Mouse (Mus musculus) stomach, postnatal 0 days (tissue): ENCODE measurements around the gene Mex3d. TPM values are rescaled to one million over a fixed set of nuclear protein-coding genes. Genes with fewer than 3 reads are reported as not detected.
A peak's percentile ranks its signal among the peaks of the same experiment; 100 is the strongest.

Experiments used
- ATAC-seq: fragments of 200-750 bp; cut with Nextera tagmentation; 2 replicates; pipeline ENCODE4 v1.8.0; 2017; ENCODE audit not compliant: low FRiP score, low TSS enrichment
- DNase-seq: peaks from one replicate; pipeline ENCODE4 v3.0.0-alpha.2; 2016; ENCODE audit warnings: low spot score
- H3K27ac ChIP-seq: fragments of 300-500 bp; sonication (generic); replicated peaks from 2 replicates; pipeline ENCODE4 v1.5.1; 2014; ENCODE audit warnings: mild to moderate bottlenecking, control low read depth
- H3K27me3 ChIP-seq: fragments of 300-500 bp; sonication (generic); 2 replicates; pipeline ENCODE4 v1.6.1; 2014; ENCODE audit warnings: low read length; ENCODE audit not compliant: control insufficient read depth, insufficient read depth
- H3K36me3 ChIP-seq: fragments of 300-500 bp; sonication (generic); 2 replicates; pipeline ENCODE4 v1.6.1; 2014; ENCODE audit warnings: low read length, mixed read lengths; ENCODE audit not compliant: control insufficient read depth, insufficient read depth
- H3K4me1 ChIP-seq: fragments of 300-500 bp; sonication (generic); replicated peaks from 2 replicates; pipeline ENCODE4 v1.6.1; 2014; ENCODE audit warnings: antibody characterized with exemption; ENCODE audit not compliant: control insufficient read depth, insufficient read depth
- H3K4me2 ChIP-seq: fragments of 300-500 bp; sonication (generic); replicated peaks from 2 replicates; pipeline ENCODE4 v1.6.1; 2014; ENCODE audit warnings: low read depth, mild to moderate bottlenecking, control low read depth, moderate library complexity
- H3K4me3 ChIP-seq: fragments of 300-500 bp; sonication (generic); 2 replicates; pipeline ENCODE4 v1.5.1; 2014; ENCODE audit warnings: low read depth, low read length, control low read depth
- H3K9ac ChIP-seq: fragments of 300-500 bp; sonication (generic); 2 replicates; pipeline ENCODE4 v1.6.1; 2014; ENCODE audit warnings: mild to moderate bottlenecking, low read length, control low read depth, mixed read lengths
- H3K9me3 ChIP-seq: fragments of 300-500 bp; sonication (generic); 2 replicates; pipeline ENCODE4 v1.6.1; 2016; ENCODE audit warnings: low read length; ENCODE audit not compliant: control insufficient read depth
- CTCF ChIP-seq: IDR thresholded peaks from 2 replicates; pipeline ENCODE4 v1.5.1; 2016; ENCODE audit warnings: antibody characterized with exemption, low read depth, mild to moderate bottlenecking, moderate library complexity
- EP300 ChIP-seq: optimal IDR thresholded peaks from 2 replicates; pipeline ENCODE3; 2016; ENCODE audit warnings: antibody characterized with exemption
- WGBS: fragments of 180-500 bp; shearing (Covaris S2); extraction: QIAGEN DNeasy Blood & Tissue Kit; methylation state at CpG from one replicate; pipeline ENCODE4 v1.1.7; 2014; 5-methylcytosine and 5-hydroxymethylcytosine counted together
- polyA plus RNA-seq: library from polyadenylated mRNA; unstranded; fragments of >200 nt; fragmentation: Nextera tagmentation; extraction: Ambion mirVana; gene quantifications from 2 replicates; pipeline ENCODE4 v1.2.1, GENCODE M21; 2015

The Mex3d gene
- polyA plus RNA-seq, 1 experiment from 2014 or later, result 4.1 TPM

- H3K9me3 ChIP-seq, result no peaks in the 10 kb centered on the region
- TF ChIP-seq EP300 (no peak), CTCF (no peak)
- peaks cover 8% of the 10 kb centered on the region for H3K27me3 ChIP-seq
- WGBS, result 13% methylated on average over 40 of the region's 47 CpGs
- H3K9ac ChIP-seq, result no peak overlapping the region
- peaks cover 11% of the 10 kb centered on the region; the same call in 1 of the 2 replicates for H3K4me1 ChIP-seq
- H3K36me3 ChIP-seq, result no peaks in the 10 kb centered on the region
- H3K27ac ChIP-seq, result no peak overlapping the region
- H3K4me3 ChIP-seq, result peak overlapping the region; percentile 17; the same call in 1 of the 2 replicates
- H3K4me2 ChIP-seq, result peak overlapping the region; percentile 46
- DNase-seq (no peak), ATAC-seq (no peak)
Observed at GRCm38 (mm10) chr10:80341491-80342304, 45.8 kb downstream of the Mex3d start.

DNA sequence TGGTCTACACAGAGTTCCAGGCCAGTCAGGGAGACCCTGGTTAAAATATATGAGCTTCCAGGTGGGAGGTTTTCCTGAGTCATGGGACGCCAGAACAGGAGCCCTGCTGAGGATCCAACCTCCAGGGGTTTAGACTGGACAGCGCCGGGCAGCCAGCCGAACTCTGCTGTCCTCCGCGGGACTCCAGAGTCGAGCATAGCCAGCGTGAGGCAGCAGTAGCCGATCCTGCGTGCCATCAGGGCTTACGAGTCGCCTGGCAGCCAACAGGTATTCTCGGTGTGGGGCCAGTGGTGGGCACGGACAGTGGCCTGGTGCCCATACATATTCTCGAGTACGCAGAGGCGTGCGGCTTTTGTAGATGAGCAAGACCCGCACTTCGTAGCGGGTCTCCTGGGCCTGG, 46.4 kb downstream of the Mex3d start:
- TF ChIP-seq EP300 (no peak), CTCF (no peak)
- Histone ChIP-seq H3K4me3 (no peak overlapping the region), H3K9ac (no peak overlapping the region), H3K4me2 (no peak overlapping the region), H3K27me3 (peaks cover 8% of the 10 kb centered on the region), H3K27ac (no peak overlapping the region), H3K4me1 (peaks cover 11% of the 10 kb centered on the region; the same call in 1 of the 2 replicates), H3K9me3 (no peaks in the 10 kb centered on the region), H3K36me3 (no peaks in the 10 kb centered on the region)
- DNase-seq (no peak), ATAC-seq (no peak)
- WGBS, result 44% methylated on average over 21 of the region's 21 CpGs

GRCm38 (mm10) chr10:80339941-80340750, 47.3 kb downstream of the Mex3d start:
- Histone ChIP-seq H3K36me3 (no peaks in the 10 kb centered on the region), H3K4me2 (no peak overlapping the region; the same call in 1 of the 2 replicates), H3K9me3 (no peaks in the 10 kb centered on the region), H3K27me3 (peaks cover 8% of the 10 kb centered on the region), H3K4me3 (no peak overlapping the region), H3K27ac (no peak overlapping the region), H3K9ac (peak overlapping the region; percentile 27; the same call in 1 of the 2 replicates), H3K4me1 (peaks cover 9% of the 10 kb centered on the region; the same call in 1 of the 2 replicates)
- WGBS, result 19% methylated on average over 19 of the region's 19 CpGs
- ATAC-seq (peak; percentile 22; the same call in 1 of the 2 replicates), DNase-seq (peak; percentile 89)
- TF ChIP-seq CTCF (peak; percentile 95), EP300 (no peak)

DNA sequence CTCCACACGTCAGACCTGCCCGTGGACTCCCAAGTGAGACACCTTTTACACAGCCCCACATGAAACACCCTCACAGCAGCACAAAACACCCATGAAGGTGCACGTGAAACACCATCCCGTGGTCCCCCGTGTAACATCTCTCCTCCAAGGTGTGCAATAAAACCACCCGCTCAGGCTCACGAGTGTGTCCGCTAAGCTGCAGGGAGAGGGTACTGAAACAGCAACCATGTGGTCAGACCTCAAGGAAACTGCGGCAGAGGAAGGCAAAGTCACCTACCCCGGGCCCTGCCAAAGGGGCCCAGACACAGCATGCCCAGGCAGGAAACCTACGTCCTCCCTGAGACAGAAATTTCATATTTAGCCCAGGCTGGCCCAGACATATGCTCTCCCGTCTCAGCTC, 51.2 kb downstream of the Mex3d start:
- 83% methylated on average over 12 of the region's 12 CpGs for WGBS
- no peak overlapping the region for H3K4me3 ChIP-seq
- no peaks in the 10 kb centered on the region for H3K9me3 ChIP-seq
- no peak overlapping the region for H3K4me2 ChIP-seq
- peaks cover 2% of the 10 kb centered on the region; the same call in 1 of the 2 replicates for H3K27me3 ChIP-seq
- DNase-seq, result no peak
- H3K27ac ChIP-seq, result no peak overlapping the region
- TF ChIP-seq EP300, result no peak
- TF ChIP-seq CTCF, result no peak
- no peak for ATAC-seq
- no peaks in the 10 kb centered on the region for H3K36me3 ChIP-seq
- H3K4me1 ChIP-seq, result no peaks in the 10 kb centered on the region
- H3K9ac ChIP-seq, result no peak overlapping the region

GRCm38 (mm10) chr10:80332525-80332989, 54.9 kb downstream of the Mex3d start:
- no peak for DNase-seq
- Histone ChIP-seq H3K4me2 (no peak overlapping the region), H3K4me1 (peaks cover 9% of the 10 kb centered on the region; the same call in 1 of the 2 replicates), H3K36me3 (no peaks in the 10 kb centered on the region), H3K27me3 (no peaks in the 10 kb centered on the region), H3K9ac (no peak overlapping the region), H3K4me3 (no peak overlapping the region), H3K27ac (no peak overlapping the region), H3K9me3 (no peaks in the 10 kb centered on the region)
- 75% methylated on average over 5 of the region's 5 CpGs for WGBS
- TF ChIP-seq CTCF (no peak), EP300 (no peak)
- no peak for ATAC-seq
